Comparison of ENCODE assay signal across 19 mouse cellular contexts in the genomic region with DNA sequence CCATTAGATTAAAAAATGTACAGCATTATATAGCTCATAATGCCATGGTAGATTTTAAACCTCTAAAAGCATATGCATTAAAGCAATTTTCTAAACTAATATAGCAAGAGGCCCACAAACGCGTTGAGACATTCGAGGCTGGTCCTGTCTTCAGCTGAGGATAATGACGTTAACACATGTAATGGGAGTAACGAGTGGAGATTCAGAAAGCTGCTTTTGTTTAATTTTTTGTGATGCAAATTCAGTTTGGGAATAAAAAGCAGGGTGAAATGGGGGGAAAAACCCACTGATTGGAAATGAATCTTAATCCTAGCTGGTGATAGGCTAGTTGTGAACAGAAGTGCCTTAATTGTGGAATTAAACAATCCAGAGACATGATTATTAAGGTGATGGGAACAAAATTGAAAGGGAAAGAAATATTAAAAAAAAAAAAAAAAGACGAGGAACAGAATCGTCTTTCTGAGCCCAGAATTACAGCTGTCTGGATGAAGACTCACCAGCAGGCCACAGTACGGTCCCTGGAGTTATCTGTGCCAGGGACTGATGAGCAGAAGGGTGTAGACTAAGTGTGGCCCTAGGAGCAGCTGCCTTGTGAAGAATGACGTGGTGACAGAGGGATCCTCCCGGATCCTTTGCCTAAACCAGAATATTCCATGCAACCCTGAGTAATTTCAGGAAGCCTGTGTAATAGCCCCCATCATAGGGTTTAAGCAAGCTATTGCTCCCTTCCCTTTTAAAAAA.
DNase-seq lines count a peak whose midpoint lies in the region; ATAC-seq and TF ChIP-seq lines count a peak whose summit lies in the region.
"Had no signal": no experiment of that assay in that cellular context is flagged by ENCODE, and none has a peak within 500 bp of the region (broad histone marks: within the 10 kb centered on the region; RNA-seq: fewer than 3 reads in every experiment).

No protein-coding gene starts in this region.

- no peak for DNase-seq in left cerebral cortex, adult 2 months (ENCODE audit: extremely low spot score in 1 of 2, low spot score in 2 of 2)
- DNase-seq in left cerebral cortex, postnatal 10 days (ENCODE audit: extremely low spot score in 1 of 2, low spot score in 2 of 2) = no peak
- DNase-seq in forebrain, embryonic 10.5 days (ENCODE audit: extremely low spot score, low spot score) = no peak
- DNase-seq in forebrain, embryonic 14.5 days (ENCODE audit: low spot score) = peak; percentile 88
- no peak for DNase-seq in midbrain, postnatal 0 days (ENCODE audit: low spot score)
- no peak for DNase-seq in adrenal gland, postnatal 4 days (ENCODE audit: low spot score in 2 of 2)
- DNase-seq in lung, adult 2 months = no peak
- DNase-seq: adrenal gland, adult 8-10 months; cerebellum, adult 11-12 months; cerebellum, postnatal 14 days; embryo, embryonic 11 days; heart, adult 11 months; heart, postnatal 14 days; kidney, adult 2 months; kidney, postnatal 25 days; thymus, postnatal 25 days had no signal

- no peak overlapping the region for H3K9ac ChIP-seq in forebrain, embryonic 14.5 days (ENCODE audit: low read length)
- no peak overlapping the region for H3K9ac ChIP-seq in midbrain, postnatal 0 days (replicated peaks; ENCODE audit: low read length, poor library complexity, severe bottlenecking)
- H3K9ac ChIP-seq: heart, embryonic 12.5 days; liver, embryonic 14.5 days had no signal

- H3K9me3 ChIP-seq in forebrain, embryonic 10.5 days = no peaks in the 10 kb centered on the region
- no peaks in the 10 kb centered on the region for H3K9me3 ChIP-seq in forebrain, embryonic 14.5 days (replicated peaks; ENCODE audit: control insufficient read depth, low read length)
- H3K9me3 ChIP-seq in midbrain, postnatal 0 days (ENCODE audit: low read length) = no peaks in the 10 kb centered on the region
- H3K9me3 ChIP-seq: heart, embryonic 12.5 days had no signal

- ATAC-seq in forebrain, embryonic 14.5 days = peak; percentile 85
- ATAC-seq in midbrain, postnatal 0 days (ENCODE audit: low FRiP score) = no peak

- no peak overlapping the region for H3K4me2 ChIP-seq in forebrain, embryonic 14.5 days (ENCODE audit: low read length)
- H3K4me2 ChIP-seq in midbrain, postnatal 0 days (ENCODE audit: low read depth, low read length, poor library complexity, severe bottlenecking) = no peak overlapping the region
- H3K4me2 ChIP-seq: heart, embryonic 12.5 days had no signal

- no peak for TF ChIP-seq CTCF in left cerebral cortex, adult 2 months (IDR thresholded peaks at IDR 0.05)
- no peak for TF ChIP-seq CTCF in midbrain, postnatal 0 days (IDR thresholded peaks at IDR 0.05)
- TF ChIP-seq CTCF in lung, adult 2 months (IDR thresholded peaks at IDR 0.05; ENCODE audit: insufficient read depth, low read length) = no peak

- intact Hi-C loops in left cerebral cortex, adult 2 months (cut with DNase I) = no loop called here
- intact Hi-C loops in left cerebral cortex, postnatal 10 days (cut with DNase I) = no loop called here

- no peak overlapping the region for H3K4me3 ChIP-seq in left cerebral cortex, adult 2 months
- no peak overlapping the region for H3K4me3 ChIP-seq in forebrain, embryonic 10.5 days
- no peak overlapping the region for H3K4me3 ChIP-seq in forebrain, embryonic 14.5 days (ENCODE audit: low read depth, low read length)
- H3K4me3 ChIP-seq in midbrain, postnatal 0 days (ENCODE audit: low read depth, low read length) = no peak overlapping the region
- H3K4me3 ChIP-seq in lung, adult 2 months (replicated peaks; ENCODE audit: extremely low read depth, low read depth, low read length) = no peak overlapping the region
- H3K4me3 ChIP-seq: heart, embryonic 12.5 days had no signal

- H3K36me3 ChIP-seq in forebrain, embryonic 10.5 days (replicated peaks) = no peaks in the 10 kb centered on the region
- no peaks in the 10 kb centered on the region for H3K36me3 ChIP-seq in forebrain, embryonic 14.5 days (ENCODE audit: control insufficient read depth, insufficient read depth, low read length)
- H3K36me3 ChIP-seq in midbrain, postnatal 0 days (ENCODE audit: insufficient read depth, low read length) = no peaks in the 10 kb centered on the region
- H3K36me3 ChIP-seq: heart, embryonic 12.5 days had no signal

- 0 out of 2 replicates have a peak, but pooled peaks cover 4% of the 10 kb centered on the region for H3K27me3 ChIP-seq in forebrain, embryonic 10.5 days (ENCODE audit: poor library complexity, severe bottlenecking)
- no peaks in the 10 kb centered on the region for H3K27me3 ChIP-seq in forebrain, embryonic 14.5 days (replicated peaks; ENCODE audit: control insufficient read depth, insufficient read depth, low read length)
- no peaks in the 10 kb centered on the region for H3K27me3 ChIP-seq in midbrain, postnatal 0 days (ENCODE audit: insufficient read depth, low read length)
- H3K27me3 ChIP-seq: heart, embryonic 12.5 days had no signal

- TF ChIP-seq POLR2A in lung, adult 2 months (IDR thresholded peaks at IDR 0.05; ENCODE audit: borderline replicate concordance, extremely low read depth, low read depth, low read length) = no peak

- 62% methylated on average over 10 of the region's 10 CpGs for WGBS in forebrain, embryonic 10.5 days
- 5% methylated on average over 10 of the region's 10 CpGs for WGBS in forebrain, embryonic 14.5 days
- 36% methylated on average over 10 of the region's 10 CpGs for WGBS in midbrain, postnatal 0 days
- WGBS in lung, adult 2 months = 79% methylated on average over 10 of the region's 10 CpGs

- H3K27ac ChIP-seq in left cerebral cortex, adult 2 months = peak overlapping the region; percentile 11; the same call in 1 of the 2 replicates
- peak overlapping the region; percentile 75 for H3K27ac ChIP-seq in forebrain, embryonic 10.5 days
- H3K27ac ChIP-seq in forebrain, embryonic 14.5 days (ENCODE audit: low read depth, low read length) = peak overlapping the region; percentile 89
- peak overlapping the region; percentile 26; the same call in 1 of the 2 replicates for H3K27ac ChIP-seq in midbrain, postnatal 0 days (ENCODE audit: low read depth, low read length)
- H3K27ac ChIP-seq: liver, embryonic 14.5 days; macrophage had no signal

- H3K4me1 ChIP-seq in forebrain, embryonic 10.5 days = peaks cover 25% of the 10 kb centered on the region
- H3K4me1 ChIP-seq in forebrain, embryonic 14.5 days (ENCODE audit: control insufficient read depth, insufficient read depth, low read length) = peaks cover 27% of the 10 kb centered on the region
- no peaks in the 10 kb centered on the region for H3K4me1 ChIP-seq in midbrain, postnatal 0 days (ENCODE audit: insufficient read depth, low read length)
- no peaks in the 10 kb centered on the region for H3K4me1 ChIP-seq in lung, adult 2 months (ENCODE audit: control insufficient read depth, insufficient read depth, low read length)

Comparison
In these comparisons a context has a peak if more than half of its experiments do, and no peak if none do; other contexts are left out.
1. H3K27ac ChIP-seq: peak in every context shown above with its lines; median percentile 89 in forebrain, embryonic 14.5 days; 75 in forebrain, embryonic 10.5 days; 26 in midbrain, postnatal 0 days; 11 in left cerebral cortex, adult 2 months.